Mouse (Mus musculus) heart, embryonic 14.5 days (tissue): ENCODE results near the gene Tmem165. TPM values are rescaled to one million over a fixed set of nuclear protein-coding genes. Genes with fewer than 3 reads are reported as not detected.

Experiments used
- ATAC-seq: fragments of 200-750 bp; cut with Nextera tagmentation; 2 replicates; pipeline ENCODE4 v1.8.0; 2017; ENCODE audit warnings: low read depth, moderate TSS enrichment; ENCODE audit not compliant: insufficient number of reproducible peaks, insufficient read depth, low FRiP score
- H3K27ac ChIP-seq, 2 experiments: fragments of 200-500 bp in 1 of 2; fragments of 300-500 bp in 1 of 2; sonication (generic) in 1 of 2; replicated peaks in 1 of 2; 2 replicates each; pipeline ENCODE4 v1.5.1; 2012 to 2014; ENCODE audit warnings: low read depth in 2 of 2, low read length in 2 of 2, control low read depth in 1 of 2, mild to moderate bottlenecking in 1 of 2, mixed read lengths in 1 of 2; ENCODE audit not compliant: control insufficient read depth in 1 of 2, insufficient read depth in 1 of 2
- H3K27me3 ChIP-seq: fragments of 300-500 bp; sonication (generic); 2 replicates; pipeline ENCODE4 v1.6.1; 2014; ENCODE audit warnings: mild to moderate bottlenecking, low read length, control low read depth; ENCODE audit not compliant: control insufficient read depth, insufficient read depth
- H3K36me3 ChIP-seq: fragments of 300-500 bp; sonication (generic); 2 replicates; pipeline ENCODE4 v1.6.1; 2014; ENCODE audit warnings: mild to moderate bottlenecking, control low read depth, low read length, mixed read lengths; ENCODE audit not compliant: control insufficient read depth, insufficient read depth
- H3K4me1 ChIP-seq, 2 experiments: fragments of 200-500 bp in 1 of 2; fragments of 300-500 bp in 1 of 2; sonication (generic) in 1 of 2; 2 replicates each; pipeline ENCODE4 v1.6.1; 2012 to 2014; ENCODE audit warnings: low read length in 2 of 2, control low read depth in 1 of 2, mixed read lengths in 1 of 2; ENCODE audit not compliant: control insufficient read depth in 2 of 2, insufficient read depth in 2 of 2
- H3K4me2 ChIP-seq: fragments of 300-500 bp; sonication (generic); 2 replicates; pipeline ENCODE4 v1.6.1; 2014; ENCODE audit warnings: mild to moderate bottlenecking, low read length
- H3K4me3 ChIP-seq, 2 experiments: fragments of 200-500 bp in 1 of 2; fragments of 300-500 bp in 1 of 2; sonication (generic) in 1 of 2; 2 replicates each; pipeline ENCODE4 v1.5.1; 2012 to 2014; ENCODE audit warnings: low read length in 2 of 2, mild to moderate bottlenecking in 2 of 2, control low read depth in 1 of 2, low read depth in 1 of 2, moderate library complexity in 1 of 2; ENCODE audit not compliant: control insufficient read depth in 1 of 2, insufficient read depth in 1 of 2
- H3K9ac ChIP-seq: fragments of 300-500 bp; sonication (generic); 2 replicates; pipeline ENCODE4 v1.6.1; 2014; ENCODE audit warnings: mild to moderate bottlenecking, low read length
- H3K9me3 ChIP-seq: fragments of 300-500 bp; sonication (generic); 2 replicates; pipeline ENCODE4 v1.6.1; 2016; ENCODE audit warnings: low read length, control low read depth; ENCODE audit not compliant: control insufficient read depth
- WGBS: fragments of 180-500 bp; shearing (Covaris S2); extraction: QIAGEN DNeasy Blood & Tissue Kit; methylation state at CpG from one replicate; pipeline ENCODE4 v1.1.7; 2014; 5-methylcytosine and 5-hydroxymethylcytosine counted together
- polyA plus RNA-seq: library from polyadenylated mRNA; unstranded; fragments of >200 nt; fragmentation: Nextera tagmentation; extraction: Ambion mirVana; gene quantifications from 2 replicates; pipeline ENCODE4 v1.2.1, GENCODE M21; 2014

The Tmem165 gene
- polyA plus RNA-seq, 1 experiment from 2014 or later: 101 TPM

DNA sequence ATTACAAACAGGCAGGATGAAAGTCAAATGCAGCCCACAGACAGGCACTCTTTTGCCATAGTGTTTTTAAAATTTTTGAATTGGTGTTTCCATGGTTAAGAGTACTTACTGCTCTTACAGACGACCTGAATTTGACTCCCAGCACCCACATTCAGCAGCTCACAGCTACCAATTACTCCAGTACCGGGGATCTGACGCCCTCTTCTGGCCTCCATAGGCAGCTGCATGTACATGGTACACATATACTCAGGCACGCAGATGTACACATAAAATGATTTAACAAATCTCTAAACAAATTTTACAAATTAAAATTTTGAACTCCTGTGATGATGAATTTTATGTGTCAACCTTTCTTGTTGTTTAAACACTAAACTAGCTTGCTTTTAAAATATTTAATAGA lies 13.2 kb upstream of the Tmem165 start:
- no peaks in the 10 kb centered on the region for H3K4me1 ChIP-seq
- H3K4me2 ChIP-seq: no peak overlapping the region
- H3K36me3 ChIP-seq: no peaks in the 10 kb centered on the region
- no peak overlapping the region for H3K27ac ChIP-seq
- ATAC-seq: no peak
- WGBS: 67% methylated on average over 4 of the region's 4 CpGs
- no peak overlapping the region for H3K9ac ChIP-seq
- H3K27me3 ChIP-seq: no peaks in the 10 kb centered on the region
- H3K9me3 ChIP-seq: no peaks in the 10 kb centered on the region
- no peak overlapping the region for H3K4me3 ChIP-seq

DNA sequence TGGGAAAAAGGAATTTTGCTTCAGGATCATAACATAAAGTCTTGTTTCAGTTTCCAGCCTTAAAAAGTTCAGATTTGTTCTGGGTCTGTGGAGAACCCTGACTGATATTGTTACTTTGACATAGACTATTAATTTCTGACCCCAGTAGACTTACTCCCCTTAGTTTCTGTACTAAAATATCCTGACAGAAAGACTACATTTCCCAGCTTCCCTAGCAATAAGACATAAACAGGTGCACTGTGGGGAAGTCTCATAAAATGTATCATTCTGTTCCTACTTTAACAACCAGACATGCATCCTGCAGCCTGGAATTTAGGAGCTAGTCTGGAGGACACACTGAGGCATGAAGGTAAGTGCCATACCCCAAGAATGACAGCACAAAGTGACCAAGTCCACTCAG lies 12.6 kb upstream of the Tmem165 start:
- H3K4me1 ChIP-seq: no peaks in the 10 kb centered on the region
- H3K9ac ChIP-seq: no peak overlapping the region
- H3K27ac ChIP-seq: no peak overlapping the region
- ATAC-seq: no peak
- no peak overlapping the region for H3K4me2 ChIP-seq
- no peaks in the 10 kb centered on the region for H3K27me3 ChIP-seq
- no peaks in the 10 kb centered on the region for H3K9me3 ChIP-seq
- H3K36me3 ChIP-seq: no peaks in the 10 kb centered on the region
- H3K4me3 ChIP-seq: no peak overlapping the region

- H3K4me1 ChIP-seq: peaks cover 4 to 6% of the 10 kb centered on the region in 2 experiments; a peak in 2 of 4 replicates
- no peaks in the 10 kb centered on the region for H3K27me3 ChIP-seq
- H3K9ac ChIP-seq: no peak overlapping the region
- H3K4me3 ChIP-seq: no peak overlapping the region
- no peak overlapping the region for H3K27ac ChIP-seq
- ATAC-seq: no peak
- WGBS: 84% methylated on average over 4 of the region's 4 CpGs
- no peak overlapping the region for H3K4me2 ChIP-seq
- no peaks in the 10 kb centered on the region for H3K9me3 ChIP-seq
- H3K36me3 ChIP-seq: no peaks in the 10 kb centered on the region
Measured at GRCm38 (mm10) chr5:76175051-76175450, 8.6 kb upstream of the Tmem165 start.

DNA sequence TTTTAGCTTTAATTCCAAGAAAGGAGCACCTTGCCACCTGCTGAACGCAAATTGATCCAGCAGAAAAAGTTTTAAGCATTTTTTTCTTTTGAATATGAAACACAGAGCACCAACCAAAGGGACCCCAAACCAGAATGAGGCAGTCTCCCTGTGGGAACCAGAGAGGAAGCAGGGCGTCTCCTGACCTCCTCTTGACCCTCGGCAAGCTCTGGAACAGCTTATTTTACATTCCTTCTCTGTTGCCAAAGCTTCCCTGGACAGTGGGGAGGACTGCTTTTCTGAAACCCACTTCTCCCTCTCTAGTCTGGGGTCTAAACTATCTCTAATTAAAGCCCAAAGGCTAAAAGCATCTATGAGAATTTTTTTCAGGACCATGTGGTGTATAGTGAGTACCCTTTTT lies 7.3 kb upstream of the Tmem165 start:
- H3K4me2 ChIP-seq: no peak overlapping the region
- H3K9me3 ChIP-seq: no peaks in the 10 kb centered on the region
- 37% methylated on average over 3 of the region's 3 CpGs for WGBS
- peak overlapping the region in 1 of 2 experiments; percentile 29; a peak in 2 of 4 replicates for H3K27ac ChIP-seq
- no peak for ATAC-seq
- no peaks in the 10 kb centered on the region for H3K36me3 ChIP-seq
- no peak overlapping the region for H3K4me3 ChIP-seq
- H3K27me3 ChIP-seq: no peaks in the 10 kb centered on the region
- no peak overlapping the region for H3K9ac ChIP-seq
- H3K4me1 ChIP-seq: peaks cover 4 to 6% of the 10 kb centered on the region in 2 experiments; a peak in 2 of 4 replicates

GRCm38 (mm10) chr5:76176841-76177240 lies 6.8 kb upstream of the Tmem165 start:
- Histone ChIP-seq H3K4me2 (no peak overlapping the region), H3K9me3 (no peaks in the 10 kb centered on the region), H3K4me1 (peaks cover 4 to 6% of the 10 kb centered on the region in 2 experiments; a peak in 2 of 4 replicates), H3K9ac (no peak overlapping the region), H3K27ac (peak overlapping the region; percentile 2 to 29; a peak in 3 of 4 replicates), H3K36me3 (no peaks in the 10 kb centered on the region), H3K27me3 (no peaks in the 10 kb centered on the region), H3K4me3 (no peak overlapping the region)
- 57% methylated on average over 11 of the region's 11 CpGs for WGBS
- ATAC-seq: no peak

DNA sequence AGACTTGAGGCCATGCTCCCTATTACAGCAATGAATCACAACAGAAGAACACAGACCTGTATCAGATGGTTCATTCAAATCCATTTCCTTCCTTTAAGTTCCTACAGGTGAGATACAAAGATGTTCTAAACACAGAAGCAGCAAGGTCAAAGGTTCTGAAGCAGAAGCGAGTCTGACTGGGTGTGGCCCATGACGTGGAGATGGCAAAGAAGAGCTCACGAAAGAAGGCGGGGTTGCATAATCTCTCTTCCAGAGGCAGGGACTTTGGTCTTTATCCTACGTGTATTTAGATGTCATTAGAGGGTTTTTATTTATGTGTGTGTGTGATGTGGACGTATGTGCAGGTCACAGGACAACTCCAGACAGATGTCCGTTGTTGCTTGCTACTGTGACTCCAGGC lies 6.0 kb upstream of the Tmem165 start:
- WGBS: 75% methylated on average over 7 of the region's 7 CpGs
- no peak for ATAC-seq
- Histone ChIP-seq H3K27me3 (no peaks in the 10 kb centered on the region), H3K27ac (no peak overlapping the region), H3K36me3 (no peaks in the 10 kb centered on the region), H3K4me2 (no peak overlapping the region), H3K9ac (no peak overlapping the region), H3K4me1 (peaks cover 6 to 13% of the 10 kb centered on the region in 2 experiments; a peak in 3 of 4 replicates), H3K9me3 (no peaks in the 10 kb centered on the region), H3K4me3 (no peak overlapping the region)

GRCm38 (mm10) chr5:76179171-76179570 lies 4.5 kb upstream of the Tmem165 start:
- 92% methylated on average over 5 of the region's 5 CpGs for WGBS
- Histone ChIP-seq H3K4me1 (peaks cover 8 to 21% of the 10 kb centered on the region in 2 experiments; a peak in 3 of 4 replicates), H3K27ac (no peak overlapping the region), H3K27me3 (no peaks in the 10 kb centered on the region), H3K9me3 (no peaks in the 10 kb centered on the region), H3K4me3 (no peak overlapping the region), H3K36me3 (no peaks in the 10 kb centered on the region), H3K9ac (no peak overlapping the region), H3K4me2 (no peak overlapping the region)
- ATAC-seq: no peak

DNA sequence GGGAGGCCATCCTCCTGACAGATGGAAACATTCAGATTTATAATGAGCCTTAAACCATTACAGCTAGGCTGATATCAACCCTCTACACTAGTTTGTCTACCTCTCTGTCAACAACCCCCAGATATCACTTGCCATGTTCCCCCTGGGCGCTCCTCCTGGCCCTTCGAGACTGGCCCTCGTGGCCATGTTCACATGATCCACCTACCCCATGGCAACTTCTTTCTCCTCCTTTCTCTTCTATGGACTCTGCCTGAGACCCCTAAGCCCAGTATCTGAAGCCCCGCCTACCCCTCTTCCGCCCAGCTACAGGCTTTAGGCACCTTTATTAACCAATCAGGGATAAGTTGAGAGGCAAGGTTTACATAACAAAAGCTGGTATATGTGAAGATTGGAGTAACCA lies 3.9 kb upstream of the Tmem165 start:
- H3K36me3 ChIP-seq: no peaks in the 10 kb centered on the region
- 73% methylated on average over 5 of the region's 5 CpGs for WGBS
- H3K4me1 ChIP-seq: peaks cover 8 to 24% of the 10 kb centered on the region in 2 experiments
- no peak for ATAC-seq
- no peaks in the 10 kb centered on the region for H3K9me3 ChIP-seq
- no peak overlapping the region for H3K9ac ChIP-seq
- H3K27me3 ChIP-seq: no peaks in the 10 kb centered on the region
- H3K4me3 ChIP-seq: no peak overlapping the region
- H3K4me2 ChIP-seq: no peak overlapping the region
- no peak overlapping the region for H3K27ac ChIP-seq
